Mouse (Mus musculus): ENCODE measurements at regions not wholly inside any gene's neighbourhood (a gene's known extent, or its start where the extent isn't known, plus 50 kb on each side); places are given as distances from the start of the nearest gene placed in this dataset.

DNA sequence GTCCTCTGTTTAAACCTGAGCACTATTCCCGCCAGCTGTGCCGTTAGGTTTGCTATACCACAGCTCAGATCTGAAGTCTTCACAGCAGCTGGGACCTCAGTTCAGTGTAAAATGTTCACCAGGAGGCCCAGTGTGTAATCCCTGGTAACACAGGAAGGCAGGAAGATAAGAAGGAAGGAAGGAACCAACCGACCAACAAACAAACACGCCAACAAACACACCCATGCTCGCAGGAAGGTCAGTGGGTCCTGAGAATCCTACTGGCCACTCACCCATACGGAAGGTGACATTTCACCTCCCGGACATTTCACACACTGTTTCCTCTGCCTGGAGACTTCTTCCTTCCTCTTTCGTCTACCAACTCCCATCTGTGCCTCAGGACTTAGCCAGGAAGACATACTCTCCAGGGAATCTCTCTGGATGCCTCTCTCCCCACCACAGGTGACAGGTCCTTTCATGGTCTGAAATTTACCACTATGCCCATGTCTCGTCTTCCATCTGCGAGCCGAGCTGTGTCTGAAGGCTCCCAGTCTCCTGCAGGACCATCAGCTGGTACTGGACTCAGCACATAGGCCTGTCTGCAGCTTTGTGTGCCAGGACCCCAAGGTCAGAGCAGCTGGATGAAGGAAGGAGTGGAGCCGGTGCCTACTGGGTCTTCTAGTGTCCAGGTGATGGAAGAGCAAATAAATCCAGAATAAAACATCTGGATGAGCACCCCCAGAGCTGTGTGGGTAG is 61.1 kb upstream of the Xpa start:
- intact Hi-C loops (cut with DNase I): no loop called here
- DNase-seq (ENCODE audit: extremely low spot score in 1 of 2, low spot score in 2 of 2): no peak

DNA sequence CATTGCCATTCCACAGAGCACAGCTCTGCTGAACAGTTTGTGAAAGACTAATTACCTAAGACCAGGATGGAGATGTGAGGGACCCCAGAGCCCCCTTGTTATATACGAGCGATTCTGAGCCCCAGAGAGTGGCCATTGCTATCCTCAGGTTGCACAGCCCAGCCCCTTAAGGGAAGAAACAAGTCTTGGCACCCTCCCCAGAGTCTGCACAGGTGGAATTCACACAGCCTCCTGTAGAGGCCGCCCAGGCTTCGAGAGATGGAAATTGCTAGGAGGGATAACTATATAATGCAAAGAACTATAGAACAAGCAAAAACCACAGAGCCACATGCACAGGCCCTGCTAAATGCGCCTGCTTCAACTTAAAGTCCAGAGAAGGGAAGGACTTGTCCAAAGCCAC is 62.7 kb upstream of the Xpa start:
- DNase-seq (ENCODE audit: extremely low spot score in 1 of 2, low spot score in 2 of 2): peak; percentile 7 to 43

DNA sequence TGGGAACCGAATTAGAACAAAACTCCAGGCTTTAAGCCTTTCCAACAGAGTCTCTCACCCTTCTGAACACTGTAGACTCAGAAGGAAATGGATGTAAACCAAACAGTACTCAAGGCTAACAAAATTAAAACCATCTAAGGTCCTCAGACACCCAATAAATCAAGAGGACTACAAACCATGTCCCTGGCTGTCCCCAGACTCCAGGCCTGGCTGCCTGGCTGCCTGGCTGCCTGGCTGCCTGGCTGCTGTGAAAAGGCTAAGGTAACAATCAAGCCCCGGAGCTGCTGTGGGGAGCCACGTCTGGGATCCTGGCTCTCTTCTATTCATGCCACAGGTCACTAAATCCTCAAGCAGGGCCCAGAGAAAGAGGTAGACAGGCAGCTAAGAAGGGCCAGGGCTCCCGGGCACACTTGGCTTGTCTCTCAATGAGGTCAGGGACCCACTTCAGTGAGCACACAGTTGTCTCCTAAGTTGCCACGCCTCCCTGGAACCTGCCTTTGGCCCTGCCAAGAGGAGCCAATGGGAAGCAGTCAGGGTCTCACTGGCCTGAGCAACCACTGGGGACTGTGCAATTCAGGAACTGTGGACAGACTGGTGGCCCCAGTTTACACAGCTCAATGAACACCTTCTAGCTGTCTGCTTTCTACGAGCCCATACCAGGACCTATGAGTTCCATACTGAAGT is 72.6 kb upstream of the Xpa start:
- no peak for DNase-seq (ENCODE audit: extremely low spot score in 1 of 2, low spot score in 2 of 2)
- intact Hi-C loops (cut with DNase I): no loop called here

More for the DNA sequence above, 62.7 kb upstream of the Xpa start:
- intact Hi-C loops (cut with DNase I): no loop called here

GRCm38 (mm10) chr4:46271066-46271465 is 72.3 kb upstream of the Foxe1 start:
- no peak for DNase-seq (ENCODE audit: extremely low spot score in 1 of 2, low spot score in 2 of 2)
- intact Hi-C loops (cut with DNase I): no loop called here

- intact Hi-C loops (cut with DNase I): no loop called here
- no peak for DNase-seq (ENCODE audit: extremely low spot score in 1 of 2, low spot score in 2 of 2)
These were observed 67.6 kb upstream of the Foxe1 start for GRCm38 (mm10) chr4:46275773-46276172.

DNA sequence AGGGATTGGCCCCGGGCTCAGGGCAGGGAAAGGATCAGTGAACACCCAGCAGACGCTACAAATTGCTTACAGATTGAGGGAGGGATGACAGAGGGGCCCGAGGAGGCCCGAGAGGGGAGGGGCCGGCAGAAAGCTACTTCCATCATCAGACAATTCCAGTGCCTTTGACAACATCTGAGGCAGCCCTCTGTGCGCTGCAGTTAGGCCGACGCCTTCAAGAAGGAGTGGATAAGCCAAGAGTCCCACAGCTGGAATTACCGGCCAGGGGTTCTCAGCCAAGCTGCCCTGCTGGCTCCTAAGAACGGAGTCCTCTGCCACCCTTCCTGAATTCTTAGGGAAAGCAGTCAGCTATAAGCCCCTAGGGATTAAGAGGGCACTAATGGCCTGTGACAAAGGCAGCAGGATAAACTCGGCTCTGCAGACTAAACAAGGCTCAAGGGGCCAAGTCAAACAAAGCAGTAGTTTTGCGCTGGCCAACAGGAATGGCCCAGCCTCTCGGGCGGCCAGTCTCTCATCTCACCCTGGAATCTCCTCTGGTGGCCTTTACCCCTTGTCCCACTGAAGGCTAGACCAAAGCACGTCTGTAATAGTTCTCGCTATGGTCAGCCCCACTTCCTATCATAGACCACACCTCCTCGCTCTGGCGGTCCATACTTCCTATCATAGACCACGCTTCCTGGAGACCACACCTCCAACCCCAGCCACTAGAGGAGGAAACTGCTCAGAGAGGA is 66.4 kb upstream of the Foxe1 start:
- intact Hi-C loops (cut with DNase I): no loop called here
- peak in 1 of 2 experiments; percentile 58 for DNase-seq (ENCODE audit: extremely low spot score in 1 of 2, low spot score in 2 of 2)

GRCm38 (mm10) chr4:46286955-46287354 is 56.5 kb upstream of the Foxe1 start:
- no peak for DNase-seq (ENCODE audit: extremely low spot score in 1 of 2, low spot score in 2 of 2)
- intact Hi-C loops (cut with DNase I): no loop called here

- no peak for DNase-seq (ENCODE audit: extremely low spot score in 1 of 2, low spot score in 2 of 2)
- intact Hi-C loops (cut with DNase I): no loop called here
These were observed 51.7 kb upstream of the Foxe1 start for GRCm38 (mm10) chr4:46291620-46292254.

All from left cerebral cortex, postnatal 10 days (tissue).